Mouse (Mus musculus) heart, postnatal 4 days (tissue): ENCODE results near the gene AC109138.7. TPM values are rescaled to one million over a fixed set of nuclear protein-coding genes. Genes with fewer than 3 reads are reported as not detected.

Experiments
- DNase-seq: peaks from one replicate; pipeline ENCODE4 v3.0.0; 2021
- total RNA-seq, 2 experiments: library from RNA; stranded (reverse); gene quantifications; 2 replicates each; pipeline ENCODE4 v1.2.3; 2021

AC109138.7 gene
- total RNA-seq, 2 experiments from 2014 or later = not detected

DNA sequence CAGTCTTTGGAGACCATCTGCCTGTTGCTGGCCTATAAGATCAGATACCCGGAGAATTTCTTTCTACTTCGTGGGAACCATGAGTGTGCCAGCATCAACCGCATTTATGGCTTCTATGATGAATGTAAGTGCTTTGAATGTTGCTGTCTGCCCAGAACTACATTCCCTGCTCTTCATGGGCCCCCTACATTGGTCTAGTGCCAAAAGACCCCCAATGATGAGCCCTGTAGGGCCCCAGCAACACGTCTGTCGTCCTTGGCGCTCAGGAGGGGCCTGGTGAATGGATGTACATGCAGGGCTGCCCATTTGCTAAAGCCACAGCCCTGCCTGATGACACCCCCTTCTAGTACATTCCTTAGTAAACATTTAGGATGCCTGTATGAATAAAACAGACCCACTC, 21.0 kb upstream of the AC109138.7 start:
- no peak for DNase-seq

DNA sequence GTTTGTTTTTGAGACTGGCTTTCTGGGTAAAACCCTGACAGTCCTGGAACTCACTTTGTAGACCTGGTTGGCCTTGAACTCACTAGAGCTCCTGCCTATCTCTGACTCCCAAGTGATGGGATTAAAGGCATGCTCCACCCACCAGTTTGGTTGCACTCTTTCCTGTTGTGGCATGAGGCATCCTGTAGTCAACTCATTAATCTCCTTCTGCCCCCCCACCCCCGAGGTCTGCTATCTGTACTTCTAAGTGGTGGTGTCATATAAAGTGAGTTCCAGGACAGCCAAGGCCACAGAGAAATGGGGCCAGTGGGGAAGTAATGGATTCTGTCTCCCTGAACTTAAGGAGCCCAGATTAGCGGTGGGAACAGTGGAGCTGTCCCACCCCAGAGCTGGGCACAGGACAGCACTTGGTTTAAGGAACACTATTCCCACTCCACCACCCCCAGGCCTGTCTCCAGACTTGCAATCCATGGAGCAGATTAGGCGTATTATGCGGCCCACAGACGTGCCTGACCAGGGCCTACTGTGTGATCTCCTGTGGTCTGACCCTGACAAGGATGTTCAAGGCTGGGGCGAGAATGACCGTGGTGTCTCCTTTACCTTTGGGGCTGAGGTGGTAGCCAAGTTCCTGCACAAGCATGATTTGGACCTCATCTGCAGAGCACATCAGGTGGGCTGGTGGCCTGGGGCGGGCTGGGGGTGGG, 20.0 kb upstream of the AC109138.7 start:
- DNase-seq = no peak

DNA sequence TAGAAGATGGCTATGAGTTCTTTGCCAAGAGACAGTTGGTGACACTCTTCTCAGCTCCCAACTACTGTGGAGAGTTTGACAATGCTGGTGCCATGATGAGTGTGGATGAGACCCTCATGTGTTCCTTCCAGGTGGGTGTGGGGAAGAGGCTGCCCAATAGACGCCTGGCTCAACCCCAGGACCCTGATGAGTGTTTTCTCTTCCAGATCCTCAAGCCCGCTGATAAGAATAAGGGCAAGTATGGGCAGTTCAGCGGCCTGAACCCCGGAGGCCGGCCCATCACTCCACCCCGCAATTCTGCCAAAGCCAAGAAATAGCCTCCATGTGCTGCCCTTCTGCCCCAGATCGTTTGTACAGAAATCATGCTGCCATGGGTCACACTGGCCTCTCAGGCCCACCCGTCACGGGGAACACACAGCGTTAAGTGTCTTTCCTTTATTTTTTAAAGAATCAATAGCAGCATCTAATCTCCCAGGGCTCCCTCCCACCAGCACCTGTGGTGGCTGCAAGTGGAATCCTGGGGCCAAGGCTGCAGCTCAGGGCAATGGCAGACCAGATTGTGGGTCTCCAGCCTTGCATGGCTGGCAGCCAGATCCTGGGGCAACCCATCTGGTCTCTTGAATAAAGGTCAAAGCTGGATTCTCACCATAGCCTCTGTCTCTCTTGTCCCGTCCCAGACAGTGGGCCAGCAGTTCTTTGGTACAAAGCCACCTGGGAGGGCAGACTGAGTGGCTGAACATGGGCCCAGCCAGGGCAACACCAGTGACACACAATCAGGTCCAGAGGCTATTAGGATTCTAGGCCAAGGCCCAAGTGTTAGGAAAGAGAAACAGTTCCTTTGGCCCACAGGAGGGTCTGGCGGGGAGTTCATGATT, 19.1 kb upstream of the AC109138.7 start:
- no peak for DNase-seq

DNA sequence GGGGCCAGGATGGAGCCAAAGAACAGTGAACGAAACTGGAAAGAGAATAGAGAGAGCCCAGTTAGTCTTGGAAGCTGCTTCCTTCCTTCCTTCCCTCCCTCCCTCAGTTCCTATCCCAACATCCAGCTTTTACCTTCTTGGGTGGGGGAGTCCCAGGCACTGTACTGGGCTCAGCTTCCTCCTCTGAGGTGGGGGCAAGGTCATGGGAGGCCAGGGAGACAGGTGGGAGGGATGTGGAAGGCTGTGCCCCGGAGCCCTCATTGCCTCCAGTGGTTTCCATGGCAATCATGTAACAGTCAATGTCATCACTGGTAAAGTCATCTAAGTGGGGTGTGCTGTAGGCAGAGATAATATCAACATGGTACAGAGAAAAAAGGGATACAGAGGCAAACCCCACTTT, 18.1 kb upstream of the AC109138.7 start:
- DNase-seq = no peak

DNA sequence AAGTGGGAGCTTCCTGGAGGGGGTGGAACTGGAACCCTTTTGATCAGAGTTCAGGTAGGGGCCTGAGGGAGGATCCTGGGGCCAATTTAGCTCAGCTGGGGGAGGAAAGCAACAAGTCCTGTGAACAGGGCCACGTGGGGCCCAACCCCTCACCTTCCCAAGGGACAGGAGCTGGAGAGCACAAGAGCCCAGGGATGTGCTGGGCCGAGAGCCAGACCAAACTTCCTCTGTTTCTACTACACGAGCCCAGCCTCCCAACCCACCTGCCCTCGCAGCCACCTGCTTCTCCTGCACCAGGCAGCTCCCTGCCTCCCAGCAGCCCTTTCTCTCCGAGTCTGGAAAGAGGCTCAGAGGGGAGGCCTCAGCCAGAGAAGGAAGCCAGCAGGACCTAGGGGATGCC, 17.6 kb upstream of the AC109138.7 start:
- DNase-seq = no peak

DNA sequence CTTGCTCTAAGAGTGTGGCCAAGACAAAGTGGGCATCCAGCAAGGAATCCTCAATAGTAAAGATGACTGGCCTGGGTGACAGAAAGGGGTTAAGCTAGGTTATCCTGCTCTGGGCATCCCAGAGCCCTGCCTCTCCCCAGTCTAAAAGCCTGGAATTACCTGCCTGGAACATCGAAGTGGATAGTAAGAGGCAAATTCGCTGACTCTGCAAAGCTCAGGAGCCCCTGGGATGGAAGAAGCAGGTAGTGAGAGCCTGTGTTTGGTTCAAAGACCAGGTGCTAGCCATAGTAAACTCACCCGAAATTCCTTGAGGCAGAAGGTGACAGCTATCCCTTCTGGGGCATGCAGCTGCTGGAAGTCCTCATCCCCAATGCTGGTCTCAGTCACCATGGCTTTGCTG, 17.0 kb upstream of the AC109138.7 start:
- DNase-seq = no peak

DNA sequence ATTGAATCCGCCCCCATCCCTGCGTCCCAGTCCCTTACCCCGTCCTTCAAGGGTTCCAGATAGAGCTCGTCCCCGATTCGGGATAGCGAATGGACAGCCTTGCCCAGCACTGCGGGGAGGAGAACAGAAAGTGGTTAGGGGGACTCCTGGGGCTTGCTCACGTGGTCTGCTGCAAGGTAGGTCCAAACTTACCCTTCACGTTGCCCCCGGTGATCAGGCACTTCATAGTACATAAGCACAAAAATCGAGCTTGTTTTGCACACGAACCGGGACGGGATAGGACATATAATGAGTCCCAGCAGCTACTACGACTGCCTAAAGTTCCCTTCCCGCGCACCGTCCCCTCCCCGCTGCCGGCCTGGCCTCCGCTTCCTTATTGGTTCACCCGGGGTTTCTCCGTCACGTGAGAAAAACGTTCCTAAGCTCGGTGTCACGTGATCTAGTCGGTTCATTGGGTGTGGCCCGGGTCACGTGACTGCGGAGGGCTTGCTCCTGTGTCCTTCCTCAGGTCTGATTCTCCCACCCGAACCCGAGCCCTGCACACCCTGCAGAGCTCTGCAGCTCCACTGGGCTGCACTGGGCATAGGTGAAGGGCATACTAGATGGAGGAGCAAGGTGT, 12.8 kb upstream of the AC109138.7 start, which contains the start of gene Rad9a:
Rad9a (minus strand) TSS at position 372 of the 619 bp plus-strand sequence.
- peak; percentile 95 for DNase-seq

DNA sequence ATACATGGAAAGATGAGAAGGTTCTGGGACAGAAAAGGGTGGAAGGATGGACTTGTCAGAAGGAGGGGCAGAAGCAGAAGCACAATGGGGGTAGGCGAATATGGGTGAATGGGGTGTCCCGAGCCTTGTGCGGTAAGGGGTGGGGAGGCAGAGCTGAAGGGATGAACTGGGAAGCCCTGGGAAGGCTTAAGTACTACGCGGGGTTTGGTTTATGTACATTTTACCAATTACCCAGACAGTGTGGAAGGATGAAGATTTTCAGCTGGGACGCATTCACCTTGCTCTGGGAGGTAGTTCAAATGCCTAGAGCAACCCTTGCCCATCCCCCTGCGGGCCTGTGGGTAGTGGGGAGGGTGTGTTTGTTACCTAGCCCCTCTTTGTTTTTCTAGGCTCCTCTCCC, 12.0 kb upstream of the AC109138.7 start:
- no peak for DNase-seq

DNA sequence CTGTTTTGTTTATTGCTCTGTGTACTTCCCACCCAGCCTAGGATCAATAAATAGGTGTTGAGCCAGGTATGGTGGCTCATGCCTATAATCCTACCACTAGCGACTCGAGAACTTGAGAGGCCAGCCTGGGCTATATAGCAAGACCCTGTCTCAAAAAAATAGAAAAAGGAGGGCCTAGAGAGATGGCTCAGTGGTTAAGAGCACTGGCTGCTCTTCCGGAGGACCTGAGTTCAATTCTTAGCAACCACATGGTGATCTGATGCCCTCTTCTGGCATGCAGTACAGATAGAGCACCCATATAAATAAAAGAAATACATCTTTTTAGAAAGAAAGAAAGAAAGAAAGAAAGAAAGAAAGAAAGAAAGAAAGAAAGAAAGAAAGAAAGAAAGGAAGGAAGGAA, 11.0 kb upstream of the AC109138.7 start:
- DNase-seq = no peak

DNA sequence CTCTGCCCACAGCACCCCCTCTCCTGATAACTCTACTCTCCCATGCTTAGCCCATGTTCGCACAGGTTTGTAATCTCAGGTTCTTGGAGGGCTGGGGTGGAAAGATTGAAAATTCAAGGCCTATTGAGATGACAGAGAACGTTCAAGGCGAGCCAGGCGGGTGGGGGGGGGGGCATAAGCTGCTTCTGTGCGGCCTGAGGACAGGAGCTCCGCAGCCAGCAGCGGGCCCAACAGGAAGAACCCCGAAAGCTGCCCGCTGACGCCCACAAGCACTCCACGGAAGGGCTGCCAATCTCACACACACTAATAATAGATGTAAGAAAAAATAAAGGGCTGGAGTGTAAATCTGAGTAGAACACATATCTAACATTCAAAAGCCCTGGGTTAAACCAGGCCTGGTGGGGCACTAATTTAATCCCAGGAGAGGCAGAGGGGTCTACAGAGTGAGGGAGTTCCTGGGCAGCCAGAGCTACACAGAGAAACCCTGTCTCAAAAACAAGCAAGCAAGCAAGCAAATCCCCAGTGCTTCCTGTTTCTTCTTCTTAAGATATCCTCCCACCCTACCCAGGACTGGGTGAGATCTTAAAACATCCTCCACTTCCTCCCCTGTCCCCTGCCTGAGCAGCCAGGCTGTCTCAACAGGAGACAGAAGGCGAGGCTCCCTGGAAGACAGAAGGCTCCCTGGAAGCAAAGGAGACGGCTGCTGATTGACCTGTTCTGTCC, 10.4 kb upstream of the AC109138.7 start:
- no peak for DNase-seq

DNA sequence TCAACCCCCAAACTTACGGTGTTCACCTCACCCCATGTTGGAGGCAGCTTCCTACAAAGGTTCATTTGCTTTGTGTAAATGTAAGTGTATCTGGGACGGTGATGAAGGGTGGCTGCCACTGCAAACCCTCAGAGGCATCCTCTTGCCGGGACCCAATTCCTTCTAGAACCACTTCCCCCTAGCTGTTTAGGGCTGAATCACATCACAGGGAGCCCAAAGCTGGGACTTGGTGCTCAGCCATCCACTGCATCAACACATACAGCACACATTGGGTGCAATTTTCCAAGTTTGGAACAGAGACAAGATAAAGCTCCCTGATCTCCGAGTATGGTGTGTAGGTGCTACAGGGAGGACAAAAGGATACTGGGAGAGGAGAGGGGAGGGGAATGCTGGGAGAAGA, 9.3 kb upstream of the AC109138.7 start:
- DNase-seq = no peak

DNA sequence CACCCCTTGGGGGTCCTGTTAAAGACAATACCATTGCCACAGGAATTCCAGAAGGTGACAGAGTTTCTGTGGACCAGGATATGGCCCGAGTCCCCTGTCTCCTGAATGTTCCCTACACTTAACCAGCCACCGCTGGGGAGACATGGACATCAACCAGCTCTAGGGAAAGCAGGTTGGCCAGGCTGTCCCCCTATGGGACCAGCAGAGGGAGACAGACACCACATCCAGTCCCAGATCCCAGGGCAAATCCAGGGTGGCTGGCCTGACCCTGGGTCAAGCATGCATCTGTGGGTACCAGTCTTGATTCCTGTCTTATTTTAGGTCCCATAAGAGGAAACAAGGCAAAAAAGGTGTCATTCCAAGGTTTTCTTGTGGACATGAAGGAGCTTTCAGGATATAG, 7.2 kb upstream of the AC109138.7 start:
- peak; percentile 83 for DNase-seq

DNA sequence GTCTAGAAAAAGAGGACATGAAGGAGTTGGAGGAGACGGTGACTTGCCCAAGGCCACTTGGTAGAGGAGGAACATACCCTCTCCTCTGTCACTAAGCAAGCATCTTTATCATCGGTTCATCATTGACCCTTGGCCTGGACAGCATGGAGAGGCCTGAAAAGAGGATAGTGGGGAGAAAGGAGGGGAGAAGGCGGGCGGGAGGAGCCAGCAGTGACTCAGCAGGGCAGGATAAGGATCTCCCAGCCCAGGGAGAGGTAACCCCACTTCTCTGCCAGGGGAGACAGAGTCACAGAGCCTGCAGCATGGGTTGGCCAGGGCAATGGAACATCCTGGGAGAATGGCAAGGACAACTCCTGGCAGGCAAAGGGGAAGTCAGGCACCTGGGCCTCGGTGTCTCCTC, 5.6 kb upstream of the AC109138.7 start:
- DNase-seq = no peak

DNA sequence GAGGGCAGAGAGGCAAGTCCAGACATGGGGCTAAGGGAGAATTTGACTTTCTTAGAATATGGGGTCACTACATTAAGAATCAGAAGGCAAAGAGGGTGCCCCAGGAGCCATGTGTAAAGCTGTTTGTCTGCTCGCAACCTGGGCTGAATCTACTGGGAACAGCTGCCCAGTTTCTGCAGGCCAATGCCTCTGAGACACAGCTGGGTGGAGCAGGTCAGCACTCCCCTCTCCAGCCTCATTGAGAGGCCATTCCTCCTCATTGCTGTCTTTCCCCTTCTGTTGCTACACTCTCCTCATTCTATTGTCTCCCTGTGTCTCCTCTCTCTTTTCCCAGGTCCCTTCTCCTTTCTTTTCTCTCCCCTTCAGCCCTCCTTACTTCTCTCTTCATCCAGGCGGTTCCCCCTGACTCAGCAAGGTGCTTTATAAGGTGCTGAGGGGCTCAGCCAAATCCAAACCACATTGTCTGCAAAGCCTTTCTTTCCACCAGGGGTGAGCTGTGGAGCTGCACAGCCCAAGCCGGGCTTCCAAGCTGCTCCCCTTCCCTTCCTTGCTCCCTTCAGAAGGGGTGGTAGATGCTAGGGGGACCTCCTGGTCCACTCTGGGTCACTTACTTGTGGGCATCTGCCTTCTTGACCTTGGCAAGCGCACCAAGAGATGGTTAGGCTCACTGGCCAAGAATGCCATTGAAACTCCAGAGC, 2.1 kb upstream of the AC109138.7 start:
- DNase-seq = no peak

DNA sequence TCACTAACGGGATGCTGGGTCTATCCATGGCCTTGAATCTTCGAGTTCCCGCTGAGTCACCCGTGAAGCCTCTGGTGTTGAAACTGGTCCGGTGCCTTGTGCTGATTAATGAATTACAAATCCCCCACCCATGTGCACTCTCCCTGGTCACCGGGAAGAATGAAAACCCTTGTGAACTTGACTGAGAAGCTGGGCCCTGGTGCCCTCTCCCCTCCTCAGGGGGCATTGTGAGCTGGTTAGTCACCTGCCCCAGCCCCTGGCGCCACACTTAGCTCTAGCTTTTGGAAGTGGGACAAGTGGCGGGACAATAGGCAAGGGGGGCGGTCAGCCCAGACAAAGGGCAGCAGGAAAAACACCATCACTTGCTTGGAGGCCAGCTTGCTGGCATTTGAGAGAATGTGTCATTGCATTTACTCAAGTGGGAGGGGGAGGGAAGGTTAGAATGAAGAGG, 608 bp upstream of the AC109138.7 start:
- no peak for DNase-seq

DNA sequence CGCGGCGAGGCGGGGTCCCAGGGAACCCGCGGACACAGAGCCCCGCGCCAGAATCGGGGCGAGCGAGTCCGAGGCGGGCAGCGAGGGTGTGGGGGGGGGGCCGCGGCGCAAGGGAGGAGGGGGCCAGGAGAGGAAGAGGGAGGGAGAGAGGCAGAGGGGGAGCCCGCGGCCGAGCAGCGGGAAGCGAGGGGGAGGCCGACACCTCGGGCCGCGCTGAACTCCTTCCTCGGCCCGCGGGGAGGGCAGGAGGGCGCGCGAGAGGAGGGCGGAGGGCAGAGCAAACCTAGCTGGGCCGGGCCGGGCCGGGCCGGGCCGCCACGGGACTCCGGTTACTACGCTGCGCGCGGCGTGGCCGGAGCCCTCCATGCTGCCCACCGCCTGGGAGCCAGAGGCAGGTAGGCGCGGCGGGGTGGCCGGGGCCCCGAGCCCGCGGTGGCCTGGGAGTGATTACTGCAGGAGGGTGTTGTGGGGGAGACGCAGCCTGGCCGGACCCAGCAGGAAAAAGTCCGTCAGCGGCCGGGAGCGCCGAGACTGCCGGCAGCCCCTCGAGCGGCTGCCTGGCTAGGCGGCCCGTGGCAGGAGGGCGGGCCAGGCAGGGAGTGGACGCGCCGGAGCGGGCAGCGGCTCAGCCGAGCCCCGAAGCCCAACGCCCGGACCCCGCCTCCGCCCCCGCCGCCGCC, 754 bp downstream of the AC109138.7 start:
- peak; percentile 45 for DNase-seq

DNA sequence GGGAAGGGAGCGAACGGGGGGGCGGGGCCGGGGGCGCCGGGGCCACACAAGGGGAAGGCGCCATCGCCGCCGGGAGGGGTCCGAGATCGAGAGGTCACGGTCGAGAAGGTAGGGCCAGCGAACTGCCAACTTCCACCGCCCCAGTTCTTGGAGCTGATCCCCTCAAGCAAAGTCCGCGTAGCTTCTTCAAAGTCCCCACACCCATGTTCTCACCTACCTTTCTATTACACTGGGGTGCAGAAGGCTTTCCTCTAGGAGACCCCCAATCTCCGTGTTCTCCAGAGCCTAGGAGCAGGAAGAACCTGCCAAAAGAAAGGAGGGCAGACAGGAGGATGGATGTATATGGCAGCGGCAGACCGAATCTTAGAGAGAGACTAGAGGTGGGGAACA, 1.3 kb downstream of the AC109138.7 start:
- no peak for DNase-seq

DNA sequence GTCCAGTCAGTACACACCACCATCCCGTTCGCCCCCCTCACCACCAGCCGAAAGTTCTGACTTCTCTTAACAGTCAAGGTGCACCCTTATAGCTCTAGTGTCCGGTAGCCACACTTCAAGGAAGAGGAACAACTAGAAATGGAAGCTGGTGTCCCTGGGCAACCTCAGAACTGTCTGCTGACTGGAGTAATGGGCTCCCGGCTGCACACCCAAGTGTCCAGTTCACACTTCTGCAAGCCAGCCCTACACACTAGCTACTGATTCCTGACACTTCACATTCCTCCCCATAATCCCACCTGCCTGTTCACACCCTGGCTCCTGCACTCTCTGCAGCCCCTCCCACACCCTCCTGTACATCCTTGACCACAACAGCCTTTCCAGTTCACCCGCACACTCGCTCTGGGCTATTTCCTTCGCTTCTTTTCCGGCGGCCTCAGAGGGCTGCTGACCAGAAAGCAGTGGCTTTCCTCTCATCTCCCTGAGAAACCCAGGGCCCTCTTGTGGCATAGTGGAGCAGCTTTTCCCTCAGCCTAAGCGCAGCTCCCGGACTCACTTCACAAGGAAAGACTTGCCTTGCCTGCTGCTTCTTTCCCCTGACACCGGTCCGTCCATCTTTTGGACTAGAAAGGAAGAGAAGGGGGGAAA, 2.0 kb downstream of the AC109138.7 start:
- peak; percentile 69 for DNase-seq

DNA sequence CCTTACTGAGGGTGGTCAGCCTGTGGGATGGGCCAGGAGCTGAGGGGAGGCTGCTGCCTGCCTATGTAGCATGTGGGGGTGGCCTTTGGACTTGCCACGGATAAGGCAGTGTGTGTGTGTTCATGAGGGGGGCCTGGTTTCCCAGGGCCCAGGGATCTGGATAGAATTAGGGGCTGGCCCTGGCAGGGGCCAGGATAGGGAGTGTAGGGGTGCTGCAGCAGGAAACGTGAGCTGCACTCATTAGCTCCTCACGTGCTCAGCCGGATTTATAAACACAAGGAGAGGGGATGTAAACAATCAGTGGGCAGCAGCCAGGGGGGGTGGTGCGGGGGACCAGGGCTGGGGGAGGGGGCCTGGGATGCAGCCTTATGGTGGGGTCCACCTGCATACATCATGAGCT, 3.0 kb downstream of the AC109138.7 start:
- DNase-seq = no peak

DNA sequence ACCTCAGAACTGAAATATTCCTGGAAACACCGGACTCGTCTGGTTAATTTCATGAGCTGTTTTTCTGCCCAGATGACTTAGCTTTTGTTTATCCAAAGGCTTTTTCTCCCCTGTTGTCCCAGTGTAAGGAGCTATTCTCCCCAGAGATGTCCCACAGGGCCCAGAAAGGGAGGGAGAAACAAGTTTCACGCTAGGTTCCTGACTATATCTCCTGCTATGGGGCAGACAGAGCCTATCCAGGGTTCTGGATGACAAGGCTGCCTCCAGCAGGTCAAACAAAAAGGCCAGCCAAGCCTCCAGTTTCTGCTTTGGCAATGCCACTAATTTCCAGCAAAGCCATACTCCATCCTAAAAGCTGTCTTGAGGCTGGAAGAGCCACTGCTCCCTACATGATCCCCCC, 3.7 kb downstream of the AC109138.7 start:
- DNase-seq = no peak

DNA sequence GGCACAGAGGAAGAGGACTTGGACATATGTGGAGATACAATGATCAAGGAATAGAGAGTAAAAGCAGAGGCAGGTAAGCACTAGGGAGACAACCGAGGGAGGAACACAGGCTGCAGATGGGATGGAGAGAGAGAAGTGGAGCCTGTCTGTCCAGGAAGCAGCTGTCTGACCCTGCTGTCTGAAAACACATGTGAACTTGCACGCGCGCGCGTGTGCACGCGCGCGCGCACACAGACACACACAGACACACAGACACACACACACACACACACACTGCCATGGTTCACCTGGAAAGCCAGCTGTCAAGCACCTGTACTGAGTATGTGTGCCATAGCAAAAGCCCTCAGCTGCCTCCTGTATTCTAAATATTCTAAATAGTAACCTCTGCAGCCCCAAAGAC, 4.1 kb downstream of the AC109138.7 start:
- no peak for DNase-seq
